Mouse (Mus musculus): ENCODE data around the gene Prox1.

Prox1 gene

GRCm38 (mm10) chr1:190173596-190173995, 3.1 kb upstream of the Prox1 start:
- no peak for DNase-seq (ENCODE audit: low spot score in 2 of 2)

- DNase-seq (ENCODE audit: low spot score in 2 of 2), result no peak
These were observed 2.5 kb upstream of the Prox1 start for GRCm38 (mm10) chr1:190172979-190173461.

GRCm38 (mm10) chr1:190172311-190172978, 1.9 kb upstream of the Prox1 start:
- DNase-seq (ENCODE audit: low spot score in 2 of 2), result no peak

- DNase-seq (ENCODE audit: low spot score in 2 of 2), result no peak
These were observed 1.2 kb upstream of the Prox1 start for GRCm38 (mm10) chr1:190171750-190172149.

GRCm38 (mm10) chr1:190171341-190171740, 827 bp upstream of the Prox1 start:
- DNase-seq (ENCODE audit: low spot score in 2 of 2), result no peak

- no peak for DNase-seq (ENCODE audit: low spot score in 2 of 2)
These were observed 304 bp upstream of the Prox1 start for GRCm38 (mm10) chr1:190170819-190171216.

- no peak for DNase-seq (ENCODE audit: low spot score in 2 of 2)
These were observed 1.5 kb downstream of the Prox1 start for GRCm38 (mm10) chr1:190168761-190169671.

GRCm38 (mm10) chr1:190168115-190168514, 2.4 kb downstream of the Prox1 start:
- no peak for DNase-seq (ENCODE audit: low spot score in 2 of 2)

- DNase-seq (ENCODE audit: low spot score in 2 of 2), result no peak
These were observed 2.9 kb downstream of the Prox1 start for GRCm38 (mm10) chr1:190167609-190168008.

GRCm38 (mm10) chr1:190165511-190165910, 5.0 kb downstream of the Prox1 start:
- no peak for DNase-seq (ENCODE audit: low spot score in 2 of 2)

- no peak for DNase-seq (ENCODE audit: low spot score in 2 of 2)
These were observed 7.0 kb downstream of the Prox1 start for GRCm38 (mm10) chr1:190163471-190163870.

- DNase-seq (ENCODE audit: low spot score in 2 of 2), result no peak
These were observed 8.6 kb downstream of the Prox1 start for GRCm38 (mm10) chr1:190161708-190162465.

GRCm38 (mm10) chr1:190161288-190161687, 9.2 kb downstream of the Prox1 start:
- DNase-seq (ENCODE audit: low spot score in 2 of 2), result no peak

- no peak for DNase-seq (ENCODE audit: low spot score in 2 of 2)
These were observed 11.1 kb downstream of the Prox1 start for GRCm38 (mm10) chr1:190159457-190159856.

- DNase-seq (ENCODE audit: low spot score in 2 of 2), result no peak
These were observed 14.8 kb downstream of the Prox1 start for GRCm38 (mm10) chr1:190155751-190156150.

GRCm38 (mm10) chr1:190155021-190155420, 15.5 kb downstream of the Prox1 start:
- no peak for DNase-seq (ENCODE audit: low spot score in 2 of 2)

- no peak for DNase-seq (ENCODE audit: low spot score in 2 of 2)
These were observed 16.2 kb downstream of the Prox1 start for GRCm38 (mm10) chr1:190154292-190154691.

- no peak for DNase-seq (ENCODE audit: low spot score in 2 of 2)
These were observed 17.9 kb downstream of the Prox1 start for GRCm38 (mm10) chr1:190152603-190153002.

GRCm38 (mm10) chr1:190149233-190149741, 21.2 kb downstream of the Prox1 start:
- DNase-seq (ENCODE audit: low spot score in 2 of 2), result no peak

- no peak for DNase-seq (ENCODE audit: low spot score in 2 of 2)
These were observed 21.8 kb downstream of the Prox1 start for GRCm38 (mm10) chr1:190148661-190149232.

- no peak for DNase-seq (ENCODE audit: low spot score in 2 of 2)
These were observed 22.7 kb downstream of the Prox1 start for GRCm38 (mm10) chr1:190147816-190148215.

All from frontal cortex, postnatal 36 days (tissue).